Mouse (Mus musculus) left cerebral cortex, postnatal 36 days (tissue): ENCODE measurements around the gene Il17f. TPM values are rescaled to one million over a fixed set of nuclear protein-coding genes. Genes with fewer than 3 reads are reported as not detected.
"Not testable (repeated sequence)": the region's sequence is repeated elsewhere in the genome, so short reads cannot be mapped to it uniquely, and the experiment has no call there.

Experiments
- DNase-seq, 2 experiments: peaks; one replicate each; pipeline ENCODE4 v3.0.0; 2021 to 2022; ENCODE audit warnings: low spot score in 2 of 2, mixed read lengths in 1 of 2
- intact Hi-C: fragments of 180-260 bp; cut with DNase I; formaldehyde crosslinking; loops from one replicate; pipeline ENCODE4 v1.15.1; 2025
- total RNA-seq, 2 experiments: library from RNA; stranded (reverse); gene quantifications; 2 replicates each; pipeline ENCODE4 v1.2.3; 2021

The Il17f gene
- total RNA-seq, 2 experiments from 2014 or later: 0.43 TPM; not detected in 1

GRCm38 (mm10) chr1:20791414-20791813 is 997 bp upstream of the Il17f start:
- intact Hi-C loops: no loop called here
- DNase-seq: no peak

GRCm38 (mm10) chr1:20788419-20788818 is 2.0 kb downstream of the Il17f start:
- intact Hi-C loops: no loop called here
- DNase-seq: no peak

- intact Hi-C loops: no loop called here
- no peak for DNase-seq
Observed at GRCm38 (mm10) chr1:20787046-20787445, 3.4 kb downstream of the Il17f start.

- no peak for DNase-seq
- intact Hi-C loops: no loop called here
Observed at GRCm38 (mm10) chr1:20778366-20778765, 12.1 kb downstream of the Il17f start.

GRCm38 (mm10) chr1:20774026-20774730 is 16.2 kb downstream of the Il17f start:
- intact Hi-C loops, DNase-seq: not testable (repeated sequence)

GRCm38 (mm10) chr1:20766526-20766925 is 23.9 kb downstream of the Il17f start:
- intact Hi-C loops: no loop called here
- DNase-seq: no peak

- intact Hi-C loops: no loop called here
- no peak for DNase-seq
Observed at GRCm38 (mm10) chr1:20761411-20761810, 29.0 kb downstream of the Il17f start.

- intact Hi-C loops: no loop called here
- DNase-seq: no peak
Observed at GRCm38 (mm10) chr1:20760331-20760730, 30.1 kb downstream of the Il17f start.

GRCm38 (mm10) chr1:20759799-20760198 is 30.6 kb downstream of the Il17f start:
- peak; percentile 52 to 54 for DNase-seq
- intact Hi-C loops: no loop called here

GRCm38 (mm10) chr1:20757586-20757985 is 32.8 kb downstream of the Il17f start:
- intact Hi-C loops: no loop called here
- no peak for DNase-seq

GRCm38 (mm10) chr1:20754439-20754838 is 36.0 kb downstream of the Il17f start:
- intact Hi-C loops: no loop called here
- DNase-seq: no peak

- no peak for DNase-seq
- intact Hi-C loops: no loop called here
Observed at GRCm38 (mm10) chr1:20740496-20740998, 49.9 kb downstream of the Il17f start.

- DNase-seq: no peak
- intact Hi-C loops: no loop called here
Observed at GRCm38 (mm10) chr1:20738483-20738882, 51.9 kb downstream of the Il17f start.

GRCm38 (mm10) chr1:20736572-20736971 is 53.8 kb downstream of the Il17f start:
- intact Hi-C loops: no loop called here
- no peak for DNase-seq

GRCm38 (mm10) chr1:20730903-20731302 is 59.5 kb downstream of the Il17f start, which contains the start of gene Il17a:
Gene Il17a (plus strand): TSS chr1:20730905.
- DNase-seq: no peak
- intact Hi-C loops: no loop called here

Other genes starting within 250 kb of the Il17f start
- gene Pkhd1, start 172.6 kb downstream of the Il17f start, total RNA-seq: under 1 TPM; 0.02 to 0.07 TPM
- not detected for gene Il17a, start 59.7 kb downstream of the Il17f start, total RNA-seq
- 1 to 10 TPM; 1.9 to 3.3 TPM for gene Mcm3, start 29.7 kb upstream of the Il17f start, total RNA-seq
- 100 to 1,000 TPM; 123 to 125 TPM for gene Paqr8, start 100.0 kb upstream of the Il17f start, total RNA-seq
- 1 to 10 TPM; 1.6 TPM for gene Efhc1, start 161.0 kb upstream of the Il17f start, total RNA-seq